Mouse (Mus musculus) effector memory CD4-positive, alpha-beta T cell, adult 5 months (primary cell): ENCODE measurements around the gene Gm3460. TPM values are rescaled to one million over a fixed set of nuclear protein-coding genes. Genes with fewer than 3 reads are reported as not detected.

Experiments
- polyA plus RNA-seq: library from polyadenylated mRNA; unstranded; fragments of 100-300 nt; shearing (Covaris generic); gene quantifications from one replicate; pipeline ENCODE4 v1.2.1, GENCODE M21; 2017

Gene Gm3460
- not detected for polyA plus RNA-seq

GRCm38 (mm10) chr14:6622318-6622717 is at the start of gene Gm3460:
TSS of gene Gm3460 (minus strand) at chr14:6622418.

DNA sequence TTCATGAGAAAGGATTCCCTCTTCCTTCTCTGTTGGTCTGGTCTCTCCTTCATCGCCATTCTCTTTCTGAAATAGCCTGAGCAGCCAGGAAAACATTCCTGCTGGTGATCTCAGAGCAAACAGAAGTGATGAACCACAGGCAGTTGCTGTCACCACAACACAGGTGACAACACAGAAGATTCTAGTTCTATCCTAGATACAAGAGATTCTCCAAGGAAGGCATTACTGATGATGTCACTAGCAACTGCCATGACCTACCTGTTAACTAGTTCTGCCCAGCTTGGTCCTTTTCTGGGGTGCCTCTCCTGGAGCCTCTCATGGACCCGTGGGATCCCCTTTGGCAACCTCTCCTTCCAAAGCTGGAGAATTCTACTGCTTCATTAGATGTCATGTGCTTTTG is 31.7 kb downstream of the Gm3460 start, which contains the start of gene Gm3629:
Gene Gm3629, minus strand, starts transcription at position 101 of the 400 bp plus-strand sequence.

Other genes with a start within 250 kb of the Gm3460 start
- gene Gm16440, start 232.1 kb downstream of the Gm3460 start, polyA plus RNA-seq, result not detected
- not detected for gene Gm3591, start 209.9 kb downstream of the Gm3460 start, polyA plus RNA-seq
- gene Gm3594, start 177.8 kb downstream of the Gm3460 start, polyA plus RNA-seq, result not detected
- gene Gm8356, start 85.1 kb downstream of the Gm3460 start, polyA plus RNA-seq, result not detected
- not detected for gene Gm3629, start 31.8 kb downstream of the Gm3460 start, polyA plus RNA-seq
- gene Gm10251, start 61.8 kb upstream of the Gm3460 start, polyA plus RNA-seq, result not detected
- gene Gm8050, start 97.8 kb upstream of the Gm3460 start, polyA plus RNA-seq, result not detected
- 2.8 TPM for gene Gm3636, start 119.9 kb upstream of the Gm3460 start, polyA plus RNA-seq
- not detected for gene Gm8362, start 152.0 kb upstream of the Gm3460 start, polyA plus RNA-seq
- not detected for gene Gm3642, start 217.9 kb upstream of the Gm3460 start, polyA plus RNA-seq